Mouse (Mus musculus): ENCODE measurements around the gene Zkscan14. TPM values are rescaled to one million over a fixed set of nuclear protein-coding genes. Genes with fewer than 3 reads are reported as not detected.

Gene Zkscan14
- polyA plus RNA-seq, 2 experiments, result 2.2 to 4.3 TPM

GRCm38 (mm10) chr5:145191962-145192361, 9.7 kb downstream of the Zkscan14 start, which contains the start of gene Atp5j2:
Gene Atp5j2, minus strand, starts transcription at chr5:145192062.
- H3K36me3 ChIP-seq (replicated peaks; ENCODE audit: control insufficient read depth, insufficient read depth, low read depth), result peaks cover 27% of the 10 kb centered on the region
- H3K4me3 ChIP-seq (ENCODE audit: insufficient read depth in 1 of 2, low read depth in 2 of 2, low read length in 2 of 2), result peak within 1 kb of the TSS; percentile 87 to 95
- peak within 1 kb of the TSS; percentile 65 for H3K27ac ChIP-seq
- ATAC-seq (ENCODE audit: insufficient read depth), result no peak
- peaks cover 17 to 25% of the 10 kb centered on the region in 2 experiments for H3K4me1 ChIP-seq (replicated peaks; ENCODE audit: control insufficient read depth in 2 of 2, insufficient read depth in 2 of 2, low read length in 1 of 2)
- H3K27me3 ChIP-seq (ENCODE audit: control insufficient read depth, insufficient read depth, low read length), result no peaks in the 10 kb centered on the region
- no peak for DNase-seq (ENCODE audit: low read depth in 3 of 3, low spot score in 3 of 3)
- TF ChIP-seq EP300 (IDR thresholded peaks at IDR 0.05; ENCODE audit: low read depth) (no peak), CTCF (IDR thresholded peaks at IDR 0.05; ENCODE audit: low read depth) (no peak)
- H3K9me3 ChIP-seq (ENCODE audit: control insufficient read depth, low read length), result no peaks in the 10 kb centered on the region
- WGBS (ENCODE audit: insufficient replicate concordance), result 82% methylated on average over 2 of the region's 2 CpGs
- peak within 1 kb of the TSS; percentile 92 for H3K9ac ChIP-seq (replicated peaks)
- H3K4me2 ChIP-seq (ENCODE audit: low read depth), result peak within 1 kb of the TSS; percentile 87

GRCm38 (mm10) chr5:145190875-145191798, 10.5 kb downstream of the Zkscan14 start:
- Histone ChIP-seq H3K9me3 (ENCODE audit: control insufficient read depth, low read length) (no peaks in the 10 kb centered on the region), H3K27ac (peak overlapping the region; percentile 65), H3K4me1 (replicated peaks; ENCODE audit: control insufficient read depth in 2 of 2, insufficient read depth in 2 of 2, low read length in 1 of 2) (peaks cover 17 to 25% of the 10 kb centered on the region in 2 experiments), H3K36me3 (replicated peaks; ENCODE audit: control insufficient read depth, insufficient read depth, low read depth) (peaks cover 35% of the 10 kb centered on the region), H3K9ac (replicated peaks) (peak overlapping the region; percentile 92), H3K4me2 (ENCODE audit: low read depth) (peak overlapping the region; percentile 87), H3K4me3 (ENCODE audit: insufficient read depth in 1 of 2, low read depth in 2 of 2, low read length in 2 of 2) (peak overlapping the region; percentile 87 to 95), H3K27me3 (ENCODE audit: control insufficient read depth, insufficient read depth, low read length) (no peaks in the 10 kb centered on the region)
- peak; percentile 81 to 84 (median 82) for DNase-seq (ENCODE audit: low read depth in 3 of 3, low spot score in 3 of 3)
- ATAC-seq (ENCODE audit: insufficient read depth), result peak; percentile 87
- TF ChIP-seq CTCF (IDR thresholded peaks at IDR 0.05; ENCODE audit: low read depth) (0 out of 2 replicates have a peak, but pooled peaks have one; percentile 8), EP300 (IDR thresholded peaks at IDR 0.05; ENCODE audit: low read depth) (no peak)
- under 1% methylated on average over 41 of the region's 41 CpGs for WGBS (ENCODE audit: insufficient replicate concordance)

GRCm38 (mm10) chr5:145190373-145190772, 11.3 kb downstream of the Zkscan14 start:
- peak overlapping the region; percentile 87 for H3K4me2 ChIP-seq (ENCODE audit: low read depth)
- H3K4me1 ChIP-seq (replicated peaks; ENCODE audit: control insufficient read depth in 2 of 2, insufficient read depth in 2 of 2, low read length in 1 of 2), result peaks cover 17 to 25% of the 10 kb centered on the region in 2 experiments
- TF ChIP-seq EP300 (IDR thresholded peaks at IDR 0.05; ENCODE audit: low read depth) (0 out of 2 replicates have a peak, but pooled peaks have one; percentile 8), CTCF (IDR thresholded peaks at IDR 0.05; ENCODE audit: low read depth) (no peak)
- no peaks in the 10 kb centered on the region for H3K27me3 ChIP-seq (ENCODE audit: control insufficient read depth, insufficient read depth, low read length)
- H3K27ac ChIP-seq, result peak overlapping the region; percentile 65
- H3K9me3 ChIP-seq (ENCODE audit: control insufficient read depth, low read length), result no peaks in the 10 kb centered on the region
- ATAC-seq (ENCODE audit: insufficient read depth), result peak; percentile 29; the same call in 1 of the 2 replicates
- H3K4me3 ChIP-seq (ENCODE audit: insufficient read depth in 1 of 2, low read depth in 2 of 2, low read length in 2 of 2), result peak overlapping the region; percentile 87 to 95
- DNase-seq (ENCODE audit: low read depth in 3 of 3, low spot score in 3 of 3), result no peak
- H3K9ac ChIP-seq (replicated peaks), result peak overlapping the region; percentile 92
- H3K36me3 ChIP-seq (replicated peaks; ENCODE audit: control insufficient read depth, insufficient read depth, low read depth), result peaks cover 34% of the 10 kb centered on the region
- 13% methylated on average over 5 of the region's 5 CpGs for WGBS (ENCODE audit: insufficient replicate concordance)

- no peak for ATAC-seq (ENCODE audit: insufficient read depth)
- no peak overlapping the region for H3K9ac ChIP-seq (replicated peaks)
- 32% methylated on average over 6 of the region's 6 CpGs for WGBS (ENCODE audit: insufficient replicate concordance)
Measured at GRCm38 (mm10) chr5:145189416-145189815, 12.3 kb downstream of the Zkscan14 start.

GRCm38 (mm10) chr5:145185244-145185643, 16.4 kb downstream of the Zkscan14 start:
- WGBS (ENCODE audit: insufficient replicate concordance), result 77% methylated on average over 2 of the region's 2 CpGs
- H3K9me3 ChIP-seq (ENCODE audit: control insufficient read depth, low read length), result no peaks in the 10 kb centered on the region
- ATAC-seq (ENCODE audit: insufficient read depth) (no peak), DNase-seq (ENCODE audit: low read depth in 3 of 3, low spot score in 3 of 3) (no peak)
- H3K4me1 ChIP-seq (replicated peaks; ENCODE audit: control insufficient read depth in 2 of 2, insufficient read depth in 2 of 2, low read length in 1 of 2), result peaks cover 14 to 16% of the 10 kb centered on the region in 2 experiments
- no peak overlapping the region for H3K9ac ChIP-seq (replicated peaks)
- no peak overlapping the region for H3K4me3 ChIP-seq (ENCODE audit: insufficient read depth in 1 of 2, low read depth in 2 of 2, low read length in 2 of 2)
- peaks cover 60% of the 10 kb centered on the region for H3K36me3 ChIP-seq (replicated peaks; ENCODE audit: control insufficient read depth, insufficient read depth, low read depth)
- H3K4me2 ChIP-seq (ENCODE audit: low read depth), result no peak overlapping the region
- TF ChIP-seq EP300 (IDR thresholded peaks at IDR 0.05; ENCODE audit: low read depth), result no peak
- TF ChIP-seq CTCF (IDR thresholded peaks at IDR 0.05; ENCODE audit: low read depth), result no peak
- no peaks in the 10 kb centered on the region for H3K27me3 ChIP-seq (ENCODE audit: control insufficient read depth, insufficient read depth, low read length)
- H3K27ac ChIP-seq, result no peak overlapping the region

More at GRCm38 (mm10) chr5:145189416-145189815, 12.3 kb downstream of the Zkscan14 start:
- H3K27ac ChIP-seq, result peak overlapping the region; percentile 65
- peak overlapping the region; percentile 87 for H3K4me2 ChIP-seq (ENCODE audit: low read depth)
- peak overlapping the region; percentile 18 to 87; a peak in 3 of 4 replicates for H3K4me3 ChIP-seq (ENCODE audit: insufficient read depth in 1 of 2, low read depth in 2 of 2, low read length in 2 of 2)
- no peak for DNase-seq (ENCODE audit: low read depth in 3 of 3, low spot score in 3 of 3)
- H3K27me3 ChIP-seq (ENCODE audit: control insufficient read depth, insufficient read depth, low read length), result no peaks in the 10 kb centered on the region
- TF ChIP-seq EP300 (IDR thresholded peaks at IDR 0.05; ENCODE audit: low read depth) (no peak), CTCF (IDR thresholded peaks at IDR 0.05; ENCODE audit: low read depth) (no peak)
- no peaks in the 10 kb centered on the region for H3K9me3 ChIP-seq (ENCODE audit: control insufficient read depth, low read length)
- H3K4me1 ChIP-seq (replicated peaks; ENCODE audit: control insufficient read depth in 2 of 2, insufficient read depth in 2 of 2, low read length in 1 of 2), result peaks cover 17 to 25% of the 10 kb centered on the region in 2 experiments
- H3K36me3 ChIP-seq (replicated peaks; ENCODE audit: control insufficient read depth, insufficient read depth, low read depth), result peaks cover 29% of the 10 kb centered on the region
